8 mouse cellular contexts compared by ENCODE assay signal in the genomic region with DNA sequence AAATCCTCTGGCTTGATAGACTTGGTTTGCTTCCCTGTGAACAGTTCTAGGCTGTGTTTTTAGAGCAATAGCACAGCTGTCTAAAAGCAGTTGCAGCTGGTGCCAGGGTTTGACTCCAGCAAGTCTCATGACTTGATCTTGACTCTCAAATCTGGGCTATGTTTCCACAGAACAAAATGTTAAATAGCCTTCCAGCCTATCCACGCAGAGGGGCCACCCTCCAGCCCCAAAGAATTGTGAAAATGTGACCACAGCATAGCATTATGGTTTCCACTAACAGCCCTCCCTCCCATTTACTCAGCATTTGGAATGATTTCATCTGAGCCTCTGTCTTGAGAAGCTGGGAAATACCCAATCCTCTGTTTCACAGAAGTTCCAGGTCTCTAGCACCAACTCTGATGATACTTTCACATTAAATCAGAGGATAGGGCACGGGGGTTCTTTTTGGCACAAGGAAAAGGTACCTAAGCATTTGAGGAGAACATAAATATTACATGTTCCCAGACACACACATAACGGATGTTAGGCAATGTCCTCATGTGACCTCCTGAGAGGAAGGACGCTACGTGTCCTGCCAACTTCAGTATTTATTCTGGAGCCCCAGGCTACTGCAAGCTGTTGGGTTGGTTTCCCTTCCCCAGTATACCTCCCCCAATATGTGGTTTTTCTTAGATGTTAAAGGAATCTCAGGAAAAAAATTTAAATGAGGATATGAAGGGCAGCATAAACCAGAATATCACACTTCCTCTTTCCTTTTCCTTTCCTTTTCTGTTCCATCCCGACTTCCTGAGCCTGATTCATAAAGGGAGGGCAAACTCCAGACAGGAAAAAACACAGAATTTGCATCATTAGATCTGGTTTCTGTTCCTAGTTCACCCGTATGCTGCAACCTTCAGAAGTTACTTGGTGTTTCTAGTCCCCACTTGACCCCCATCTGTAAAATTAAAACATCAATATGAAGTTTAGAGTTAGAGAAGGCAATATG. TPM values are rescaled to one million over a fixed set of nuclear protein-coding genes. Genes with fewer than 3 reads are reported as not detected.
A peak's percentile ranks its signal among the peaks of the same experiment; 100 is the strongest.
DNase-seq lines count a peak whose midpoint lies in the region; ATAC-seq and TF ChIP-seq lines count a peak whose summit lies in the region.

No protein-coding gene starts in this region.

- peak overlapping the region; percentile 58; the same call in 1 of the 2 replicates for H3K27ac ChIP-seq in left cerebral cortex, adult 2 months
- peak overlapping the region; percentile 81 for H3K27ac ChIP-seq in kidney, adult 2 months (ENCODE audit: insufficient read depth, low read depth, low read length)

- peaks cover 7% of the 10 kb centered on the region for H3K4me1 ChIP-seq in kidney, adult 2 months (ENCODE audit: control insufficient read depth, insufficient read depth, low read length)

- no peaks in the 10 kb centered on the region; the same call in 1 of the 2 replicates for H3K36me3 ChIP-seq in kidney, adult 2 months (ENCODE audit: control insufficient read depth, insufficient read depth, low read length)

- TF ChIP-seq CTCF in left cerebral cortex, adult 2 months (IDR thresholded peaks at IDR 0.05), result no peak
- TF ChIP-seq CTCF in kidney, adult 2 months (conservative IDR thresholded peaks at IDR 0.05; ENCODE audit: insufficient read depth, insufficient read length, low read depth, low read length), result no peak

- intact Hi-C loops in left cerebral cortex, adult 2 months (cut with DNase I), result no loop called here

- WGBS in kidney, adult 2 months, result 35% methylated on average over 7 of the region's 7 CpGs

- no peaks in the 10 kb centered on the region for H3K27me3 ChIP-seq in kidney, adult 2 months (replicated peaks; ENCODE audit: control insufficient read depth, insufficient read depth, low read length)

- no peak overlapping the region for H3K4me3 ChIP-seq in left cerebral cortex, adult 2 months
- H3K4me3 ChIP-seq in kidney, adult 2 months (ENCODE audit: insufficient read depth, low read depth, low read length), result no peak overlapping the region

- no peak for TF ChIP-seq POLR2A in kidney, adult 2 months (IDR thresholded peaks at IDR 0.05; ENCODE audit: low read depth, low read length)

- no peak for DNase-seq in left cerebral cortex, adult 2 months (ENCODE audit: extremely low spot score in 1 of 2, low spot score in 2 of 2)
- no peak for DNase-seq in left cerebral cortex, adult 9 months (ENCODE audit: low spot score in 2 of 2)
- DNase-seq in gastrocnemius, adult 18-20 months (ENCODE audit: low spot score), result peak; percentile 82
- peak; percentile 81 for DNase-seq in kidney, adult 2 months
- DNase-seq in monocyte, adult 2 months (ENCODE audit: low read depth in 1 of 2, low spot score in 2 of 2), result peak; percentile 57 to 64
- DNase-seq in embryo, embryonic 10.5 days (ENCODE audit: low spot score), result no peak
- DNase-seq in layer of hippocampus, postnatal 14 days (ENCODE audit: low spot score in 2 of 2), result no peak

- no peak for ATAC-seq in erythroblast, adult 5-6 weeks (replicated peaks; ENCODE audit: low FRiP score, poor library complexity, severe bottlenecking)

RNA-seq across cellular contexts. Expression of a gene that starts 19.7 kb away (rescaled TPM):
- total RNA-seq in left cerebral cortex, adult 2 months (2021), result 10 to 100 TPM; 48.9 to 57.9 TPM
- total RNA-seq in gastrocnemius, adult 18-20 months (2021), result 100 to 1,000 TPM; 191 to 201 TPM
- polyA plus RNA-seq in kidney, adult 2 months (2012; rRNA removed), result 4.4 and 7.9 TPM in 2 replicates
- total RNA-seq in layer of hippocampus, postnatal 14 days (2021), result 10 to 100 TPM; 11.4 to 17.0 TPM
- not detected in 2 replicates for total RNA-seq in erythroblast, adult 5-6 weeks (2015; ENCODE audit: low replicate concordance)
- total RNA-seq in erythroblast, adult 5-6 weeks (2017; ENCODE audit: low replicate concordance), result not detected in 2 replicates

RNA-seq across cellular contexts. Expression of a gene that starts 47.0 kb away (rescaled TPM):
- total RNA-seq in left cerebral cortex, adult 2 months (2021), result 10 to 100 TPM; 89.7 to 91.7 TPM
- 10 to 100 TPM; 10.6 to 11.6 TPM for total RNA-seq in gastrocnemius, adult 18-20 months (2021)
- polyA plus RNA-seq in kidney, adult 2 months (2012; rRNA removed), result 22.3 and 31.4 TPM in 2 replicates
- total RNA-seq in layer of hippocampus, postnatal 14 days (2021), result 100 to 1,000 TPM; 122 TPM
- 0.77 TPM in 1 of 2 replicates, not detected in the other for total RNA-seq in erythroblast, adult 5-6 weeks (2015; ENCODE audit: low replicate concordance)
- 4.1 TPM in 1 of 2 replicates, not detected in the other for total RNA-seq in erythroblast, adult 5-6 weeks (2017; ENCODE audit: low replicate concordance)

RNA-seq across cellular contexts. Expression of a gene that starts 50.9 kb away (rescaled TPM):
- 100 to 1,000 TPM; 297 to 305 TPM for total RNA-seq in left cerebral cortex, adult 2 months (2021)
- total RNA-seq in gastrocnemius, adult 18-20 months (2021), result 10 to 100 TPM; 28.0 to 37.1 TPM
- polyA plus RNA-seq in kidney, adult 2 months (2012; rRNA removed), result 53.2 and 58.5 TPM in 2 replicates
- total RNA-seq in layer of hippocampus, postnatal 14 days (2021), result 100 to 1,000 TPM; 164 to 177 TPM
- total RNA-seq in erythroblast, adult 5-6 weeks (2015; ENCODE audit: low replicate concordance), result 9.2 and 11.5 TPM in 2 replicates
- 4.4 and 5.6 TPM in 2 replicates for total RNA-seq in erythroblast, adult 5-6 weeks (2017; ENCODE audit: low replicate concordance)

Comparison
In these comparisons a context has a peak if more than half of its experiments do, and no peak if none do; other contexts are left out.
1. DNase-seq: peak in gastrocnemius, adult 18-20 months (single experiment), kidney, adult 2 months (single experiment) and monocyte, adult 2 months (2 of 2); none in left cerebral cortex, adult 2 months (0 of 2), left cerebral cortex, adult 9 months (0 of 2), embryo, embryonic 10.5 days (single experiment) and layer of hippocampus, postnatal 14 days (0 of 2).
2. RNA of a gene that starts 19.7 kb away (total RNA-seq): 191 to 201 TPM in gastrocnemius, adult 18-20 months, 48.9 to 57.9 TPM in left cerebral cortex, adult 2 months and 11.4 to 17.0 TPM in layer of hippocampus, postnatal 14 days; not detected in erythroblast, adult 5-6 weeks; every median in the first group is over 10 times any median in the second.
3. RNA of a gene that starts 47.0 kb away (total RNA-seq): 122 TPM in layer of hippocampus, postnatal 14 days and 89.7 to 91.7 TPM in left cerebral cortex, adult 2 months; 10.6 to 11.6 TPM in gastrocnemius, adult 18-20 months and 0.77 to 4.1 TPM in erythroblast, adult 5-6 weeks; every median in the first group is over 4 times any median in the second.
4. RNA of a gene that starts 50.9 kb away (total RNA-seq): 297 to 305 TPM in left cerebral cortex, adult 2 months and 164 to 177 TPM in layer of hippocampus, postnatal 14 days; 28.0 to 37.1 TPM in gastrocnemius, adult 18-20 months and 4.4 to 11.5 TPM in erythroblast, adult 5-6 weeks; every median in the first group is over 4 times any median in the second.